Mouse (Mus musculus) lung, adult 2 months (tissue): ENCODE data around the gene Robo3.

ENCODE experiments used
- CTCF ChIP-seq: fragments of 200-500 bp; IDR thresholded peaks from 2 replicates; pipeline ENCODE4 v1.5.1; 2011; ENCODE audit warnings: mild to moderate bottlenecking, low read length, control low read depth; ENCODE audit not compliant: insufficient read depth
- POLR2A ChIP-seq: fragments of 200-500 bp; IDR thresholded peaks from 2 replicates; pipeline ENCODE4 v1.6.1; 2011; ENCODE audit warnings: low read depth, mild to moderate bottlenecking, control low read depth, low read length, borderline replicate concordance; ENCODE audit errors: extremely low read depth

DNA sequence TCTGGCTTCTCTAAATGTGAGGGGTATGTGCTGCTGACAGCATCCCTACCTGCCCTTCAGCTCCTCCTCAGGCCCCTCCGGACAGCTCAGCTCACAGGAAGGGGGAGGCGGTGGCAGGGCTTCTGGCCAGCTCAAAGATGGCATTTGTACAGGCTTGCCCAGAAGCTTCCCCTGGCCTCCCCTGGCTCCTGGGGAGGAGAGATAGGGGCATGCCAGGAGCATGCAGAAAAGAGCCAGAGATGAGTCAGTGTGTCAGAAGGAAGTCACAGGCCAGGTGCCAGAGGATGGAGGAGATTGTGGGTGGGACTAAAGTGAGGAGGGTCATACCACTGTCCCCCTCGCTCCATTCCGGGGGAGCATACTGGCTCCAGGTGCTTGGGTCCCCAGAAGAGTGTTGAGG, 14.3 kb downstream of the Robo3 start:
- TF ChIP-seq CTCF (no peak), POLR2A (no peak)
